Mouse (Mus musculus) urinary bladder, postnatal 36 days (tissue): ENCODE results near the gene Arrb2.
"Not testable (repeated sequence)": the region's sequence is repeated elsewhere in the genome, so short reads cannot be mapped to it uniquely, and the experiment has no call there.

ENCODE experiments used
- DNase-seq, 2 experiments: peaks; one replicate each; pipeline ENCODE4 v3.0.0; 2022; ENCODE audit warnings: low spot score in 2 of 2, mixed read lengths in 1 of 2

Gene Arrb2

GRCm38 (mm10) chr11:70444667-70445066, 12.2 kb downstream of the Arrb2 start:
- no peak for DNase-seq

- no peak for DNase-seq
Measured at GRCm38 (mm10) chr11:70446756-70447155, 14.3 kb downstream of the Arrb2 start.

DNA sequence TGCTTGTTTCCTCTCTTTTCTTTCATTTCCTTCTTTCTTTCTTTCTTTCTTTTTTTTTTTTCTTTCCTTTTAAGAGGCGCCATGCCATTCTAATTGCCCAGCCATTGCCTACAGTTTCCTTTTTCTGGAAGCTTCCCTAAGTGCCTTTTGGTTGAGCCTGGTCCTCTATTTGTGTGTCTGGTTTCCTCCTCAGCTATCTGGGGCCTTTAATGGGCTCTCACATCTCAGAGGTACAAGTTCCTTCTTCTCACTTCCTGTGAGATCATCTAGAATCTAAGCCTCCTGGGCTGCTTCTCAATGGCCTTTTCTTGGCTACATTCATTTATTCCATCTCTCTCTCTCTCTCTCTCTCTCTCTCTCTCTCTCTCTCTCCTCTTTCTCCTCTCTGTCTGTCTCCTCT, 14.9 kb downstream of the Arrb2 start:
- no peak for DNase-seq

GRCm38 (mm10) chr11:70450926-70451325, 18.5 kb downstream of the Arrb2 start:
- no peak for DNase-seq

DNA sequence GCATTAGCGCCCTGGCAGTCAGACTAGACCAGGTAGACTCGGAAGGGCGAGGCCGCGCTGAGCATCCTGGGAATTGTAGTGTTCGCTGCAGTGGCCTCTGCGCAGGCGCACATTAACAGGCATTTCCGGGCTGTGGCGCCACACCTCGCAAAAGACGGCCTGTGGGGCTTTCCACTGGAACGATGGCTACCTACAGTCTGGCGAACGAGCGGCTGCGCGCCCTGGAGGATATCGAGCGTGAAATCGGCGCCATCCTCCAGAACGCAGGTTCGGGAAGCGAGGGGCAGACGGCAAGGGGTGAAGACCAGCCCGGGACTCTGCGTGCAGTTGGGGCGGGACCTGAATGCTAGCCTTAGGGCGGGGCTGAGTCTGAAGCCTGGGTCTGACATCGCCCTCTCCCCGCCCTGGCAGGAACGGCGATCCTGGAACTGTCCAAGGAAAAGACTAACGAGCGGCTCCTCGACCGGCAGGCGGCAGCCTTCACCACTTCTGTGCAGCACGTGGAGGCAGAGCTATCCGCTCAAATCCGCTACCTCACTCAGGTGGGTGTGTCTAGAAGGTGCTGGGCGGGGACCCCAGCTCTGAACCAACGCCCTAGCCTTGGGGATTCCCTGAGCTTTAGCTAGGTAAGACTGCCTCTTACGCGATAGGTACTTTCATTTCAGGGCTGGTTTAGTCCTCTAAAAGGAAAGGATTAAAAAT, 19.5 kb downstream of the Arrb2 start, which contains the start of gene Med11:
Med11 (plus strand) TSS at position 123 of the 702 bp plus-strand sequence.
- peak; percentile 95 to 98 for DNase-seq

- no peak for DNase-seq
Measured at GRCm38 (mm10) chr11:70453261-70454044, 21.0 kb downstream of the Arrb2 start.

DNA sequence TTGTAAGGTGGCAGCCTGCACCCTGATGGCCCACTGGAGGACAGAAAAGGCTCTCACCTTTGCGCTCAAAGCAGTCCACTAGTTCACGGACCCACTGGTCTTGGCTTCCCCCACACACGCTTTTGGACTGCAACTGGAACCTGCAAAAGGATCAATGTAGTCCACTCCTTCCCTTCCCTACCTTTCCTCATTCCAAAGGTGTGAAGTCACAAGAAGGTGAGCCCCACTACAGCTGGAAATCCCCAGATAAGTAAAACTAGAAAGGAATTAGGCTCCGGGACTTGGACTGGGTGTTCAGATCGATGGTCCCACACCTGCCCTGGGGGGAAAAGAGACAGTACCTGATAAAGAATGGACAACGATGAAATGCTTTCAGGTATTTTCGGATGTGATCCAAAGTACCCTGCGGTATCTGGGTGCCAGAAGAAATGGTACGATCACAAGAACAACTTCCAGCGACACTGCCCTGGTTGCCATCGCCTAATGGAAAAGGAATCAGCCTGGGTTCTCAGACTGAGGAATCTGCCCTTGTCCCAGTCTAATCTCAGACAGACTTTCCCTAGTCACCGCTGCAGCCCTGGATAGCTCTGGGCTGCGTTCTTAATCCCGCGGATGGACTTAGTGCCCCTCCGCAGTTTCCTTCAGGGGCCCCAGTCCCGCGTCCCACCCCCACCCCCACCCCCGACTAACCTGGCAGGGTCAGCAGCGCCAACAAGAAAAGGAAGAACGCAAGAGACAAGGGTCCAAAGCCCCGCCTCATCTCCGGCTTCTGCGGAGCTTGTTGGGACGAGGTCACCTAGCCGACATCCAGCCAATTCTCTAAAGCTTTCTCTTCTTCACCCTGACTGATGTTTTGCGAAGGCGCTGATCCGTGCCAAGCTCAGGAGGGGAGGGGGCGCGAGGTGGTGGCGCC, 26.5 kb downstream of the Arrb2 start, which contains the start of gene Zmynd15:
Zmynd15 (plus strand) TSS at position 746 of the 913 bp plus-strand sequence.
- no peak for DNase-seq

GRCm38 (mm10) chr11:70459601-70460101, 27.2 kb downstream of the Arrb2 start, which contains the start of gene Cxcl16:
Gene Cxcl16, minus strand, starts transcription at chr11:70459984.
- DNase-seq: peak; percentile 41 to 50

- DNase-seq: no peak
Measured at GRCm38 (mm10) chr11:70463970-70464369, 31.5 kb downstream of the Arrb2 start.

DNA sequence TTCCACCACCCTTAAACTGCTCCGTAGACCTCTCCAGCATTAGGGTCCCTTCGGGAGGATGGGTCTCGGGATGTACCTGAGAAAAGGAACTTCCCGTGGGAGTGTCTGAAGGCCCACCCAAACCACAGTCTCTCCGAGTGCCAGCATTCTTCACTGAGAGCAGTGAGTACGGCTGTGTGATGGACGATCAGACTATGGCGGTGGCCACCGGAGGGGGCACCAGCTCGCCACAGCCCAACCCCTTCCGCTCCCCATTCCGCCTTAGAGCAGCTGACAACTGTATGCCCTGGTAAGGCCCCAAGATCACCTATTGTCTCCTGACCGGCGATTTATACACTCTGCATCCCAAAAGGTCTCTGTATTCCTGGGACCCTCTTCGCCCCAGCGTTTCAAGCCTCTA, 32.8 kb downstream of the Arrb2 start:
- DNase-seq: no peak

DNA sequence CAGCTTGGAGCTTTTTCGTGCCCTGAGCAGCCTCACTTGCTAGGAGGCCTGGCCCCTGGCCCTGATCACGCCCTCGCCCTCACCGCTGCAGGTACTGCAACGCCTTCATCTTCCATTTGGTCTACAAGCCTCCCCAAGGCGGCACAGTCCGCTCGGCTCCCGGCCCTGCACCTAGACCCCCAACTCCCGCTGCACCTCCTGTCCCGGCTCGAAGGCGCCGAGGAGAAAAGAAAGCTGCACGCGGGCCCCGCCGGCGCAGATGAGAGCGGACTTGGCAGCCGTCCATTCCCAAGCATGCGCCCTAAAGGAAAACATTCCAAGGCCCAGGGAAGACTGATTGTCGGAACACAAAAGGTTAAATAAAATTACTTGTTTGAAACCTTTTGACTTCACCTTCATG, 33.4 kb downstream of the Arrb2 start:
- DNase-seq: no peak

DNA sequence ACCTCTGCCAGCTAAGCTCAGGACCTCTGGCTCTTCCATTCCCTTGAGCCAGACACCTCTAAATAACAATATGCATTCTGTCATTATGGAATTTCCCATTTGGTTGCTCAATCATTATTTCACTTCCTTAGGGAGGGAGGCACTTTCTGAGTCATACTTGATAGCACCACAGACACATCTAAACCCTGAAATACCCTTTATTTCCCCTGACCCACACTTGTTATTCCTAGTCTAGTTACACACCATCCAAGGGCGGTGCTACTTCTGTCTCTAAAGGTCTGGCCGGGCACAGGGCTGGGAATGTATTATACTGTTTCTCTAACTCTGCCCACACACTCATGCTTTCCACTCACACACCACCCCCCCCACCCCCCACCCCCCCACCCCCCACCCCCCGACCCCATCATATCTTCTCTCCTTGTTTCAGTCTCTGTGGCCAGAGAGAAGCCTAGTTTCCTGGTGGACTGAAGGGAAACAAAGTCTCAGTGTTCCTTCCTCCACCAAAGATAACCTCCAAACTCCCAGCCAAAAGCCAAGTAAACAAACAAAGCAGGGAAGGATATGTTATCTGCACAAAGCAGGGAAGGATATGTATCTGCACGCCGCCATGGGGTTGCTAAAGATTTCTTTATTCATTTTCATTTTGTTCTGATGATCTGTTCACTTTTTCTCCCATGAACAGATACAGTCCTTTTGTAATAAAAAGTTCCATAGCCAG, 35.6 kb downstream of the Arrb2 start:
- DNase-seq: no peak

DNA sequence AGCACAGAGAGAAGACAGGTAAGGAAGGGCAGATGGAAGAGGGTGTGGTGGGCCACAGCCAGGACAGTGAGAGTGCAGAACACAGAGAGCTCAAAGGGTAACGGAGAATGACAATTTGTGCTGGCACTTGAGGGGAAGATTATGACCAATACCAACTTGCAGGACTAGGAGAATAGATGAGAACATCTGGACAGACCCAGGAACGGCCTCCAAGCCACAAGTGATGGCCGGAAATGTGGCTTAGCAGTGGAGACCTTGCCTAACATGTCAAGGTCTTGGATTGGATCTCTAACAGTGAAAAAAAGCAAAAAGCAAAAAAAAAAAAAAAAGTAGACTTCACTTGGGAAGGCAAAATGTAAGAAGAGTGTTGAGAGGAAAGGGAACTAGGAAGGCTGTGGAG, 37.3 kb downstream of the Arrb2 start:
- DNase-seq: no peak

GRCm38 (mm10) chr11:70472716-70473115, 40.3 kb downstream of the Arrb2 start:
- DNase-seq: no peak

DNA sequence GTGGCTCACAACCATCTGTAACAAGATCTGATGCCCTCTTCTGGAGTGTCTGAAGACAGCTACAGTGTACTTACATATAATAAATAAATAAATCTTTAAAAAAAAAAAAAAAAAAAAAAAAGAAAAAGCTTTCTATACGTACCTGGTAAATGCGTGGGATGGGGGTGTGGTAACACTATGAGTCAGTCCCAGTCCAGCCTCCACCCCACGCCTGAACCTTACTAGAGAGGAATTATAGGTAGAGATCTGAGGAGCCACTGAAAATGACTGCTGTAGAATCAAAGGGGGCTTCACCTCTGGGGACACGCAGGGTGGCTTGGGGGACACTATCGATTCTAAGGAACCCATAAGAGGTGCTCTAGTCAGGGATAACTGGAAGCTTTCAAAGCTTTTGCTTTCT, 40.9 kb downstream of the Arrb2 start:
- not testable (repeated sequence) for DNase-seq

- DNase-seq: no peak
Measured at GRCm38 (mm10) chr11:70474872-70475534, 42.6 kb downstream of the Arrb2 start.

DNA sequence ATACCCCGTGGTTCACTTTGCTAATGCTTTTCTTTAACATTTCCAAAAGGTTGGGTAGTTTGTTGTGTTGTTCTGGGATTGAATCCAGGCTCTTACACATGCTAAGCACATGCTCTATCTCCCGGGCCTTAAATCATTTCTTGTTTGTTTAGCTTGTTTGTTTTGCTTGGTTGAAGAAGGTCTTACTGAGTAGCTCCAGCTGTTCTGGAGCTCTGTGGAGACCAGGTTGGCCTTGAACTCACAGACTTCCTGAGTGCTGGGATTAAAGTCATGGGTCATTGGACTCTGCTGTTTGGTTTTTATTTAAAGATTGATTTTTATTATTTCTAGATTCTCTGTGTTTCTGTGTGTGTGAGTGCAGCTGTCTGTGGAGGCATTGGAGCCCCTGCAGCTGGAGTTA, 53.1 kb downstream of the Arrb2 start:
- no peak for DNase-seq

DNA sequence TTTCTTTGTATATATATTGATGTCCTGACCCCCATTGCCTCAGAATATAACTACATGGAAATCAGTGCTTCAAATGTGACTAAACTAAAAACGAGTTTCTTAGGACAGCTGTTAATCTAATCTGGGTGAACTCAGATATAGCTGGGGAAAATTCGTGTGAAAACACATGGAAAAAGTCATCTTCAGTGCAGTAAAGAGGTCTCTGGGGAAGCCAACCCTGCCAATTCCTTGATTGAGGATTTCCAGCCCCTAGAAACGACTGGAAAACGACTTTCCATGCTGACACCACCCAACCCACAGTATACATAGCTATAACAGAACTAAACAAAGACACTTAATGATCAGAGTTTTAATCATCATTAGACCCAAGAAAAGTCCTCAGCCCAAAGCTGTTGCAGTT, 55.4 kb downstream of the Arrb2 start:
- DNase-seq: no peak

DNA sequence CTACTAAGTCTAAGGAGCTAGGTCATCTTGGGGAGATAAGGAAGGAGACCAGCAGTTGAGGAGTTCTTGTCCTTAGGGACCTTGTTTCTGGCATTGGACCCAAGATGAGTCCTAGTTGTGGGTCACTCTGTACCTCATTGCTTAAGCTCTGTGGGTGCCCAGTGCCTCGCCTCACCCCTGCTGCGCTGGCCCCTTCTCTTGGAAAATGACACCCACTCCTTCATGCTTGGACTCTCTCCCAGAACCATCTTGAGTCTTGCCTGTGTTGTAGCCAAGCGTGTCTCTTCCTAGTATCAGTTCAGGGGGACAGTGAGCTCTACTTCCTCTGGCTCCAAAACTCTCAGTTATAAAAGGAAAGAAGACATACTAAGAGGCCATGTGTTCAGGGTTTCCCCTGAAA, 56.7 kb downstream of the Arrb2 start:
- DNase-seq: no peak

DNA sequence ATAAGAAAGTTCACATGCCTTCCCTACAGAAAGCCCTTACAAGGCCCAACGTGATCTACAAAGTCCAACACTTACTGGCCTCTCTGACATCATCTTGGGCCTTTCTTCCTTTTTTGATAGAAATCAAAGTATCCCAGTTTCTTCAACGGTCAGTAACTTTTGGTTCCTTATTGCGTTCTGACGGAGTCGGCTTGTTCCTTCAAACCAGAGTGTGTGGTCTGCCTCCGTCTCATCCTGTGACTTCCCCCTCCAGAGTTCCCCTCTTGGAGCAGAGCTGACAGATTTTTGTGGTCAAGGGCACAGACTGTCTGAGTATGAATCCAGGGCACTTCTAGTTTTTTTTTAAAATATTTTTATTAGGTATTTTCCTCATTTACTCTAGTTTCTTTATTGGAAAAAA, 57.2 kb downstream of the Arrb2 start:
- DNase-seq: no peak
